Mouse (Mus musculus): ENCODE results near the gene Kctd11. TPM values are rescaled to one million over a fixed set of nuclear protein-coding genes. Genes with fewer than 3 reads are reported as not detected.

Gene Kctd11
- polyA plus RNA-seq, 1 experiment = 5.2 TPM

DNA sequence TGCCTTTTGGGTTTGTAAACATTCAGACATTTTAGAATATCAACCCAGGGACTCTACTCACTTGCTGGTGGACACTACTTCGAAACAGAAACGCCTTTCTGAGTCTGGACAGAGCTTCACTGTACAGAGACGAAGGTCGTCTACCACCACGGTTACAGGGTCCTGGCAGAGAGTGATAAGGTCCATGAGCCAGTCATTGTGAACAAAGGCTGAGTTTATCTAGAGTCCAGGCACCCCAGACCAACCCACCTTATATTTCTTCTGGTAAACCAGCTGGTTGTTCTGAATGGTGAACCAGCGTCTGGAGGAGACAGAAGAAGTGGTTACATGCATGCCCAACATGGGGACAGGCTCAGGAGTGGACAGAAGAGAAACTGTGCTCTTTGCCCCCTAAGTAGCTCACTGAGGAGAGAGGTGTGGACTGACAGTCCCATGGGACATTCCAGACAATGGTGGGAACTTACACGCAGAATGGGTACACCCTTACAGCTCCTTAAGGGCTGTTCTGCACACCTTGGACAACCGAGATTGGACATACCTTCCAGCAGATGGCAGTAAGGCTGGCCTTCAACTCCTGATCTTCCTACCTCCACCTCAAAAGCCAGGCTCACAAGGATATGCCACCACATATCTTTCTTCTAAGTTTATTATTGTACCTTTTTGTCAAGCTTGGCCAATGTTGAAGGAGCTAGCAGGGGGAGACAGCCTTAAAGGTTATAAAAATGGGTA is 5.9 kb upstream of the Kctd11 start:
- H3K4me1 ChIP-seq (ENCODE audit: control insufficient read depth, insufficient read depth, low read length) = no peaks in the 10 kb centered on the region
- TF ChIP-seq POLR2A (IDR thresholded peaks at IDR 0.05; ENCODE audit: insufficient read depth, low read length) = no peak
- TF ChIP-seq EP300 (IDR thresholded peaks at IDR 0.05; ENCODE audit: insufficient read depth, low read depth, low read length) = no peak
- TF ChIP-seq CTCF (IDR thresholded peaks at IDR 0.05; ENCODE audit: low read depth, low read length) = peak; percentile 60
- H3K9me3 ChIP-seq (replicated peaks; ENCODE audit: control insufficient read depth, insufficient read depth, low read length, poor library complexity, severe bottlenecking) = no peaks in the 10 kb centered on the region
- no peaks in the 10 kb centered on the region for H3K36me3 ChIP-seq (ENCODE audit: control insufficient read depth, insufficient read depth, low read length, poor library complexity, severe bottlenecking)
- H3K4me3 ChIP-seq (ENCODE audit: low read depth, low read length) = no peak overlapping the region
- no peaks in the 10 kb centered on the region for H3K27me3 ChIP-seq (ENCODE audit: control insufficient read depth, insufficient read depth, low read length, poor library complexity, severe bottlenecking)
- H3K9ac ChIP-seq (ENCODE audit: low read depth, poor library complexity, severe bottlenecking) = no peak overlapping the region
- H3K27ac ChIP-seq (ENCODE audit: insufficient read depth, low read length) = no peak overlapping the region

DNA sequence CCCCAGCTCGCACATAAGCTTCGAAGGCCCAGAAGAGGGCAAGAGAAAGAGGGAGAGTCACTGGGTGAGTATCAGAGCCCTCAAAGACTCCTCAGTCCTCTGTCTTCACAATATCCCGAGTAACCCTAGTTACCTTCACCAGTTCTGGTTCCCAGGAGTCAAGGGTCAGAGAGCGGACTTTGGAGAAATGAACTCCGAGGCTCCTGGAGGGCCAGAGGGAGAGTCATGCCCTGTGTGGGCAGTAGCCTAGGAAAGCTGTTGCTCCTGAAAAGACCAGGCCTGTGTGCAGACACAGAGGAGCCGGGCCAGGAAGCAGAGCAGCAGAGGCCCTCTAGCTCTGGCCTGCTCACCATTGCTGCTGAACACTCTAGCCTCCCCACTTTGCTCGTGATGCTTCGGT is 3.5 kb upstream of the Kctd11 start:
- Histone ChIP-seq H3K27me3 (ENCODE audit: control insufficient read depth, insufficient read depth, low read length, poor library complexity, severe bottlenecking) (no peaks in the 10 kb centered on the region), H3K36me3 (ENCODE audit: control insufficient read depth, insufficient read depth, low read length, poor library complexity, severe bottlenecking) (no peaks in the 10 kb centered on the region), H3K4me1 (ENCODE audit: control insufficient read depth, insufficient read depth, low read length) (no peaks in the 10 kb centered on the region), H3K9ac (ENCODE audit: low read depth, poor library complexity, severe bottlenecking) (no peak overlapping the region), H3K27ac (ENCODE audit: insufficient read depth, low read length) (no peak overlapping the region), H3K4me3 (ENCODE audit: low read depth, low read length) (no peak overlapping the region), H3K9me3 (replicated peaks; ENCODE audit: control insufficient read depth, insufficient read depth, low read length, poor library complexity, severe bottlenecking) (no peaks in the 10 kb centered on the region)
- TF ChIP-seq POLR2A (IDR thresholded peaks at IDR 0.05; ENCODE audit: insufficient read depth, low read length) (no peak), EP300 (IDR thresholded peaks at IDR 0.05; ENCODE audit: insufficient read depth, low read depth, low read length) (no peak), CTCF (IDR thresholded peaks at IDR 0.05; ENCODE audit: low read depth, low read length) (no peak)

DNA sequence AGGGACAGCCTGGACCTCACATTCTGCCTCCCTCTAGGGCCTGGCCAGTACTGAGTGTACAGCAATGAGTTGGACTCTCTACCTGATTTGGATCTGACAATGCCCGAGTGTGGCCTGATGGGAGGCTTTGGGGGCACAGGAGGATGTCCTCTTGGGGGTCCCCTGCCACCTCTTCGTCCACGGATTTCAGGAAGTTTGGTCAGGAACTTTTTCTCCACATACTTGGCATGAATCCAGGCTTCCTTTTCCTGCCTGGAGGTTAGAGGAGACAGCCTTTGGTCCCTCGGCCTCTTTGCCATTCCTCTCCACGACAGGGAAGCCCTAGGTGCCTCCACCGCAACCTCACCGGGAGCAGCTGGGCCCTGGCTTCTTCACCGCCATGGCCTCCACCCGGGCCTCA is 3.0 kb upstream of the Kctd11 start:
- no peak overlapping the region for H3K4me3 ChIP-seq (ENCODE audit: low read depth, low read length)
- no peak for TF ChIP-seq CTCF (IDR thresholded peaks at IDR 0.05; ENCODE audit: low read depth, low read length)
- H3K27ac ChIP-seq (ENCODE audit: insufficient read depth, low read length) = no peak overlapping the region
- no peaks in the 10 kb centered on the region for H3K36me3 ChIP-seq (ENCODE audit: control insufficient read depth, insufficient read depth, low read length, poor library complexity, severe bottlenecking)
- no peak overlapping the region for H3K9ac ChIP-seq (ENCODE audit: low read depth, poor library complexity, severe bottlenecking)
- H3K4me1 ChIP-seq (ENCODE audit: control insufficient read depth, insufficient read depth, low read length) = no peaks in the 10 kb centered on the region
- no peaks in the 10 kb centered on the region for H3K9me3 ChIP-seq (replicated peaks; ENCODE audit: control insufficient read depth, insufficient read depth, low read length, poor library complexity, severe bottlenecking)
- no peaks in the 10 kb centered on the region for H3K27me3 ChIP-seq (ENCODE audit: control insufficient read depth, insufficient read depth, low read length, poor library complexity, severe bottlenecking)

DNA sequence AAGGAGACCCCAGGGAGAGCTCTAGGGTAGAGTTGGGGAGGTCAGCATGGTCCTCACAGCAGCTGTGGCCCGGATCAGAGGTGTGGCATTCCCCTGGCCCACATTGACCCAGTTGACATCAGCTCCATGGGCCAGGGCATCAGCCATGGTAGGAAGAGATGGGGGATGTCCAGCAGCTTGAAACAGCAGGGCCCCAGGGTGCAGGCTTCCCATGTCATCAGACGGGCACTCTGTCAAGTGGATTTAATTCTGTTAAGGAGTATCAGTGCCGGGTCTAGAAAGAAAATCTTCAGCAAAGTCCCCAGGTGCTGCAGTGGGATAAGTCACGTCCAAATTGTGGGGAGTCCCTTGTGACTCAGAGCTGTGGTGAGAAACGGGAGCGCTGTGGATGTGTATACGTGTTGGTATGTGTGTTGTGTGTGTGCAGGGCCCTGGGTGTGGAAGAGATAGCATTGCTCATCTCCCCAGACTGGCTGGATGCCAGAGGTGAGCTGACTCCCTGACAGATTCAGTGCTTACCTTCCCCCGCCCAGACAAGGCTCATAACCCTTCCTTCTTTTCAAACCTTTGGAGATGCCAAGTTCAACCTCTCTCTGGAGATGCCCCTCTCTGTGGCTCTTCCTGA is 2.4 kb upstream of the Kctd11 start:
- no peaks in the 10 kb centered on the region for H3K4me1 ChIP-seq (ENCODE audit: control insufficient read depth, insufficient read depth, low read length)
- H3K27ac ChIP-seq (ENCODE audit: insufficient read depth, low read length) = no peak overlapping the region
- H3K9ac ChIP-seq (ENCODE audit: low read depth, poor library complexity, severe bottlenecking) = no peak overlapping the region
- H3K36me3 ChIP-seq (ENCODE audit: control insufficient read depth, insufficient read depth, low read length, poor library complexity, severe bottlenecking) = no peaks in the 10 kb centered on the region
- no peak for TF ChIP-seq CTCF (IDR thresholded peaks at IDR 0.05; ENCODE audit: low read depth, low read length)
- no peak overlapping the region for H3K4me3 ChIP-seq (ENCODE audit: low read depth, low read length)
- no peaks in the 10 kb centered on the region for H3K27me3 ChIP-seq (ENCODE audit: control insufficient read depth, insufficient read depth, low read length, poor library complexity, severe bottlenecking)
- H3K9me3 ChIP-seq (replicated peaks; ENCODE audit: control insufficient read depth, insufficient read depth, low read length, poor library complexity, severe bottlenecking) = no peaks in the 10 kb centered on the region

DNA sequence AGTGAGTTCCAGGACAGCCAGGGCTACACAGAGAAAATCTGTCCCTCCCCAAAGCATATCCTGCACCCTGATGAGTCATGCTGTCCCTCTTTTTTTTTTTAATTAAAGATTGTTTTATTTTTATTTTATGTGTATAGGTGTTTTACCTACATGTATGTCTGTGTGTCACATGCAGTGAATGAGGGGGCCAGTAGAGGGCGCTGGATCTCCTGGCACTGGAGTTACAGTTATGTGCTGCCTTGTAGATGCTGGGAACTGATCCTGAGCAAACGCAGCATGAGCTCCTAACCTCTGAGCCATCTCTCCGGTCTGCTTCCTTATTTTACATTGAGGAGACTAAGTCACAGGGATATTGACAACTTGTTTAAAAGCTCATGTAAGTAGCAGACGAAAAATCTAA is 1.9 kb upstream of the Kctd11 start:
- Histone ChIP-seq H3K9me3 (replicated peaks; ENCODE audit: control insufficient read depth, insufficient read depth, low read length, poor library complexity, severe bottlenecking) (no peaks in the 10 kb centered on the region), H3K4me3 (ENCODE audit: low read depth, low read length) (no peak overlapping the region), H3K36me3 (ENCODE audit: control insufficient read depth, insufficient read depth, low read length, poor library complexity, severe bottlenecking) (no peaks in the 10 kb centered on the region), H3K27me3 (ENCODE audit: control insufficient read depth, insufficient read depth, low read length, poor library complexity, severe bottlenecking) (no peaks in the 10 kb centered on the region), H3K4me1 (ENCODE audit: control insufficient read depth, insufficient read depth, low read length) (peaks cover 1% of the 10 kb centered on the region), H3K9ac (ENCODE audit: low read depth, poor library complexity, severe bottlenecking) (no peak overlapping the region), H3K27ac (ENCODE audit: insufficient read depth, low read length) (no peak overlapping the region)
- TF ChIP-seq EP300 (IDR thresholded peaks at IDR 0.05; ENCODE audit: insufficient read depth, low read depth, low read length) (no peak), POLR2A (IDR thresholded peaks at IDR 0.05; ENCODE audit: insufficient read depth, low read length) (no peak), CTCF (IDR thresholded peaks at IDR 0.05; ENCODE audit: low read depth, low read length) (peak; percentile 88)

DNA sequence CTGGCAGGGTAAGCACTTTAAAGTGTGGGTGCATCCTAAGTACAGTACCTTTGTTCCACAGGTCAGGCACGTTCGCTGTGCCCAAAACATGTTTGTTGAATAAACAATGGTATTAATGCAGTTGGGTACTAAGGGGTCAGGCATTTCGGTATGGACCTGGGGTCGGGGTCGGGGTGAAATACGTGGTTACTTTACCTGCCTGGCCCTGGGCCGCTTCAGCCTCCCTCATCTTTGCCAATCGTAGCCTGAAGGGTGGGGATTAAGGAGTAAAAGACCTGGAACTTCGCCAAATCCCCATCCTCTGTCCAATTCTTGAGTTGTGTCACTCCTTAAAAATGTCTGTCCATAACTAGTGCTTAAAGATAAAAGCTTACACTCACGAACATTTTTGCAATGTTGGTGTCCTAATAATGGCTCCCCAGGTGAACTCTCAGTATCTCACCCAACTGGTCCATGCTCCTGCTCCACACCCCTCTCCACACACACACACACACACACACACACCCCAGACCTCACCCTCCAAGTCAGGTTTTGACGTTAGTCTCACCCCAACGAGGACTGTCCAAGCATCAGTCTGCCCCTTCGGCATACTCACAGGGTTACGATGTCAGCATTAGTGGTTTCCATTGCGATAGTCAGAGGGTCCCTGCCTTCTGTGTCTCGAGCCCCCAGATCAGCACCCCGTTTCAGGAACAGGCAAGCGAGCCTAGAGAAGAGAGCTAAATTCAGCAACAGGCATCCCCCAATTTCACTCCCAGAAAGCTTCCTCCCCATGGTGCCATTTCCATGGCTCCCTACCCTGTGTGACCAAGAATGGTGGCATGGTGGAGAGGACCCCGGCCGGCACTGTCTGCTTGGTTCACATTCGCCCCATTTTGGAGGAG is 823 bp upstream of the Kctd11 start:
- Histone ChIP-seq H3K27ac (ENCODE audit: insufficient read depth, low read length) (peak overlapping the region; percentile 21; the same call in 1 of the 2 replicates), H3K4me1 (ENCODE audit: control insufficient read depth, insufficient read depth, low read length) (peaks cover 1% of the 10 kb centered on the region), H3K36me3 (ENCODE audit: control insufficient read depth, insufficient read depth, low read length, poor library complexity, severe bottlenecking) (no peaks in the 10 kb centered on the region), H3K9ac (ENCODE audit: low read depth, poor library complexity, severe bottlenecking) (peak overlapping the region; percentile 49), H3K4me3 (ENCODE audit: low read depth, low read length) (peak overlapping the region; percentile 81), H3K9me3 (replicated peaks; ENCODE audit: control insufficient read depth, insufficient read depth, low read length, poor library complexity, severe bottlenecking) (no peaks in the 10 kb centered on the region), H3K27me3 (ENCODE audit: control insufficient read depth, insufficient read depth, low read length, poor library complexity, severe bottlenecking) (no peaks in the 10 kb centered on the region)
- TF ChIP-seq CTCF (IDR thresholded peaks at IDR 0.05; ENCODE audit: low read depth, low read length) (no peak), EP300 (IDR thresholded peaks at IDR 0.05; ENCODE audit: insufficient read depth, low read depth, low read length) (no peak), POLR2A (IDR thresholded peaks at IDR 0.05; ENCODE audit: insufficient read depth, low read length) (no peak)

Data from ES-Bruce4 (cell line).